Mouse (Mus musculus): ENCODE results near the gene Rnase12.
"Not testable (repeated sequence)": the region's sequence is repeated elsewhere in the genome, so short reads cannot be mapped to it uniquely, and the experiment has no call there.

Gene Rnase12

DNA sequence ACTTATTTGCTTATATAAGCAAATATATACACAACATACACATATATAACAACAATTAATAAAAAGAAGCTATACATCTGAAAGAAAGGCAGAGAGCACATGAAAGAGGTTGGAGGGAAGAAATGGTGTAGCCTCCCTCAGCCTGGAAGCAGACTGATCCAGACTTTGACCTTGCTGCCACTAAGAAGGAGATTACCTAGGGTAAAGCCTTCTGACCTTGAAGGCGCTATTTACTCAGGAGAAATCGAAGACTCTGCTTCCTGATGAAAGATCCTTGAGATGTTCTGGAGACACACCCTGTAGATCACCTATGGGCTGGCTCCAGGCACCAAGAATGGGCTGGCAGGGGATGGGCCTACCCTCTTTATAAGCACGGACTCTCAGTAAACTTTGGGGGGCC, 42.7 kb downstream of the Rnase12 start:
- not testable (repeated sequence) for DNase-seq

DNA sequence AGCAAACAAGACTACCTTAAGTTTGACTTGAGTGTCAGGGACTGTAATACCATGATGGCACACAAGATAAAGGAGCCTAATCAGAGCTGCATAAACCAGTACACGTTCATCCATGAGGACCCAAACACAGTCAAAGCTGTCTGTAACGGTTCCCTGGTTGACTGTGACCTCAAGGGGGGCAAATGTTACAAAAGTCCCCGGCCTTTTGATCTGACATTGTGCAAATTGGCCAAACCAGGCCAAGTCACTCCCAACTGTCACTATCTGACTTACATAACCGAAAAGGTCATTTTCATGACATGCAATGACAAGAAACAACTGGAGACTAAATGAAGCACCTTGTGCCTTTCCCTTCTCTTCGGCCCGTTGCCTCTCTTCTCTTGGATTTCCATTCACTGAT, 47.9 kb downstream of the Rnase12 start:
- DNase-seq, result no peak

DNA sequence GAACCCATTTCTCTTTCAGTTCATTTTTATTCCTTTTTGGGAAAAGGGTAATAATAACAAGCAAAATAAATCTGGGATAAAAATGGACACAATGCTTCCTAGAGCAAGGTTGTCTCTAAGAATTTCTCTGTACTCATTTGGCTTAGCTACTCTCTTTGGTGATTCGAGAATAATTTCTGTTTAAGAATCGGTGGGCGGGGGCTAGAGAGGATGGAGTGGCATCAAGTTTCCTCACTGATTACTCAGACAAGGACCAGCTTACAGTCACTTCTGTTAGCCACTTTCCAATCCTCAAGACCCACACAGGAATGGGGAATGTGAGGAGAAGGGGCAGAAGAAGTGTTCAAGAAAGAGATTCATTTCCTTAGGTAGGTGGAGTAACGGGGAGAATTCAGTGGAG, 48.7 kb downstream of the Rnase12 start:
- no peak for DNase-seq

DNA sequence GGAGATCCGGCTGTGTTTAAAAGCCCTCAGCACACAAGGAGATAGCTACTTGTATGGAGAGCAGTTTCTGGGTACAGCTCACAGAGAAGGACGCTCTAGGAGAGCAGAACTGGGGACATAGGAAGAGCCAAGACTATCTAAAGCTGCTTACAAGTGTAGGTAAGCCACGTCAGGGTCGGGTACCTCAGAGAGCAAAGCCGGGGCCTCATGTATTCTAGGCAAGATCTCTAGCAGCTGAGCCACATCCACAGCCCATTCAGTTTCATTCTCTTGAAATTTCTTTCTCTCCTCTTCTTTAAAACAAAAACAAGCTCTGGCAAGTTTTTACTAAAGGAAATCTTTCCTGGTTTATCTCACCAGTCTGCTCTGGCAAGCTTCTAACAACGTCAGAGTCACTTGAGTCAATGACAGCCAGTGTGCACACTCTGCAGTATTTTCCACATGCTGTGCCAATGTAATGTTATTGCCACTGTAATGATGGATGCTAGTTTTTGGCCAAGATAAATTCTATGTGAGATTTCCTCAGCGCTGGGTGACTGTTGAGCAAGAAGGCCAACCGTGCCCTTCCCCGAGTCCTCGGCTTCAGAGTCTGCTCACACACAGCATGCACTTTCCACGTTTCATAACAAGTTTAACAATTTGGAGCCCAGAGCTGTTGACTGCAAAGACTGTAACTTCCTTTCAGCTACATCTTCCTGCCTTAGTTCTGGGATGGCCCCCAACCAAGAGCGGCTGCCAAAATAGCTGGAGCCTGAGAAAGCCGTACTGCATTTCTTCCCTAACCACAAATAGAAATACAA, 49.3 kb downstream of the Rnase12 start:
- DNase-seq, result no peak

DNA sequence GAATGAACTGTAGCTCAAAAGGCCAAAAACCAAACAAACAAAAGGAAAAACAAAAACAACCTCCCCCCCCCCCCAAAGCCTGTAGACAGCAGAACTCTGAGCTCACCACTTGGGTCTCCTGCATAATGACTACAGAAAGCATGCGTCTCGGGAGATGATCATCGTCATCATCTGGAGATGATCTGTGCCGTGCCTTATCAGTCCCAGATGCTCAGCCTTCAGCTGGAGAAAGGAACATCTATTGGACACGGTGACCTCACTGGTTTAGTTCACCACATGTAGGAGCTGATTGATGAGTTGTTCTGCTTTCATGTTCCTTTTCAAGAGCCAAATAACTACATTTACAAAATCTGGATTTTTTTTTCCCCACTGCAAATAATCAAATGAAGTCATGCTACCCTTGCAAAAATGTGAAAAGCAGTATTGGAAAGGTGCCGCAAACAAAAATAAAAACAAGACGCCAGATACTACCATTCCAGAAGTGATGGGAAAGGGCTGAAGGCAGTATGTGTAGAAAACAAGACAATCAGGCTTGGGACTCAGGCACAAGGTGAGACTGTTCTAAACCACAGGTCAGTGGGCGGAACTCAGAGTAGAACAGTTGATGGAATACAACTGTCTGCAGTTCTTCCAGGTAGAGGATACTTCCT, 50.2 kb downstream of the Rnase12 start, which contains the start of gene Rnase10:
Rnase10 (plus strand) TSS at position 600 of the 650 bp plus-strand sequence.
- DNase-seq, result no peak
